Mouse (Mus musculus): Measurements from ENCODE around the gene Angptl6. TPM values are rescaled to one million over a fixed set of nuclear protein-coding genes. Genes with fewer than 3 reads are reported as not detected.

Gene Angptl6
- polyA plus RNA-seq, 1 experiment from 2014 or later, result 2.8 TPM

DNA sequence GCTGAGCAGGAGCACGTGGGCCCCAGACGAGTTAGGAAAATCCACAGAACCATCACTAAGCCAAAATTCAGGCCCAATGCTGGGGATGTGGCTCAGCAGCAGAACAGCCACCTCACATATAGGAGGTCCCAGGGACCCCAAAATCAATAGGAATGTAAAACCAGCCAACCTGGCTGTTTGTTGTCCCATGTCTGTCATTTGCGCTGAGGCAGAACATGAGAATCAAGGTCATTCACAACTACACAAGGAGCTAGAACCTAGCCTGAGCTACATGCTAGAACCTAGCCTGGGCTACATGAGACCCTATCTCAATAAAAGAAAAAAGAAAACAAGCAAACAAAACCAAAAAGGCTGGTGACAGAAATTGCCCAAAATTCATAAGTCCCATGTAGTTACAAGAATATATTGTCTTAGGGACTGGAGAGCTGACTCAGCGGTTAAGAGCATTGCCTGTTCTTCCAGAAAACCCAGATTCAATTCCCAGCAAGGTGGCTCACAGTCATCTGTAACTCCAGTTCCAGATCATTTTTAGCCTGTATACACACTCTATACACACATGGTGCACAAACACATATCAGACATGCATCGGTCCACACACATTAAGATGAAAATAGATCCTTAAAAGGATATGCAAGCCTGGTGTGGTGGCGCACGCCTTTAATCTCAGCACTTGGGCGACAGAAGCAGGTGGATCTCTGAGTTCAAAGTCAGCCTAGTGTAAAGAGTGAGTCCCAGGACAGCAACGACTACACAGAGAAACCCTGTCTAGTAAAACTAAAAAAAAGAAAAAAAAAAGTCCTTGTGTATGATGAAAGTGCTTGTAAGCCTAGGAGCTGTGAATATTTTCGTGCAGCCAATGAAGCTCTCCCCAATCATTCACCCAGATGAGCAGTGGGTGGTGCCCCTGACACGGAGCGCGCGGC is 2.1 kb downstream of the Angptl6 start:
- 36% methylated on average over 14 of the region's 14 CpGs for WGBS
- H3K9ac ChIP-seq, result peak overlapping the region; percentile 35; the same call in 1 of the 2 replicates
- H3K27ac ChIP-seq, result peak overlapping the region; percentile 51; the same call in 1 of the 2 replicates
- H3K27me3 ChIP-seq, result no peaks in the 10 kb centered on the region
- ATAC-seq (replicated peaks; ENCODE audit: low FRiP score), result peak; percentile 2; the same call in 1 of the 2 replicates
- no peaks in the 10 kb centered on the region for H3K36me3 ChIP-seq
- H3K4me2 ChIP-seq, result peak overlapping the region; percentile 78
- H3K4me1 ChIP-seq, result peaks cover 9% of the 10 kb centered on the region; the same call in 1 of the 2 replicates
- H3K9me3 ChIP-seq (replicated peaks), result no peaks in the 10 kb centered on the region
- peak overlapping the region; percentile 50 for H3K4me3 ChIP-seq (replicated peaks)

DNA sequence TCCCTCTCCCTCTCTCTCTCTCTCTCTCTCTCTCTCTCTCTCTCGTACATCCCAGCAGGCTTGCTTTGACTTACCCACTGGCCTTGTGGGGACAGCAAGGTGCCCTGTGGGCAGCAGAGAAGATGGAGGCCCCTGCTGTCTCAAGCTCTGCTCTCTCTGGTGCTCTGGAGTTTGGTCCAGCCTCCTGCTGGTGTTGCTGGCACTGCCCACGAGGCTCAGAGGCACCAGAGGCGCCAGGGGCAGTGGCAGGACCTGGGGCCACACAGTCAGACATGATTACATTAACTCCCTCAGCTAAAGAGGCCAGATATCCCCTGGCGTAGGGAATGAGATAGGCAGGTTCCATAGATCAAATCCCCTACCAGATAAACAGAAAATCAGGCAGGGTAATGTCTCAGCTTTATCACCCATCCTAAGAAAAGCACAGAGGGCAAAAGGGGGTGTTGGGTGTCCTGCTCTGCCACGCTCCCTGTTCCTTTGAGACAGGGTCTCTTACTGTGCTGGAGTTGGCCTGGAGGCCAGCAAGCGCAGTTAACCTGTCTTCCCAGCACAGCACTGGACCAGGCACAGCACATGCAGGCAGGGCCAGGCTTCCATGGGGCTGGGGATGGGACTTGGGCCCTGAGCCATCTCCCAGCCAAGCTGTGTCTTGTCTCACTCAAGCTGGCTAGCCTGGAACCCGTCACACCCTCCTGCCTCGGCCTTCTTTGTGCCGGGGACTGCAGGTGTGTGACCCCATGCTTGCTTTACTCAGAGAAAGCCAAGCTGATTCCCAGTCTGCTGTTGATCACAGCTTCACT is 3.0 kb downstream of the Angptl6 start:
- Histone ChIP-seq H3K4me1 (peaks cover 9% of the 10 kb centered on the region; the same call in 1 of the 2 replicates), H3K9ac (no peak overlapping the region), H3K4me2 (no peak overlapping the region), H3K36me3 (no peaks in the 10 kb centered on the region), H3K4me3 (replicated peaks) (no peak overlapping the region), H3K9me3 (replicated peaks) (no peaks in the 10 kb centered on the region), H3K27ac (no peak overlapping the region), H3K27me3 (no peaks in the 10 kb centered on the region)
- WGBS, result 67% methylated on average over 9 of the region's 9 CpGs
- no peak for ATAC-seq (replicated peaks; ENCODE audit: low FRiP score)

DNA sequence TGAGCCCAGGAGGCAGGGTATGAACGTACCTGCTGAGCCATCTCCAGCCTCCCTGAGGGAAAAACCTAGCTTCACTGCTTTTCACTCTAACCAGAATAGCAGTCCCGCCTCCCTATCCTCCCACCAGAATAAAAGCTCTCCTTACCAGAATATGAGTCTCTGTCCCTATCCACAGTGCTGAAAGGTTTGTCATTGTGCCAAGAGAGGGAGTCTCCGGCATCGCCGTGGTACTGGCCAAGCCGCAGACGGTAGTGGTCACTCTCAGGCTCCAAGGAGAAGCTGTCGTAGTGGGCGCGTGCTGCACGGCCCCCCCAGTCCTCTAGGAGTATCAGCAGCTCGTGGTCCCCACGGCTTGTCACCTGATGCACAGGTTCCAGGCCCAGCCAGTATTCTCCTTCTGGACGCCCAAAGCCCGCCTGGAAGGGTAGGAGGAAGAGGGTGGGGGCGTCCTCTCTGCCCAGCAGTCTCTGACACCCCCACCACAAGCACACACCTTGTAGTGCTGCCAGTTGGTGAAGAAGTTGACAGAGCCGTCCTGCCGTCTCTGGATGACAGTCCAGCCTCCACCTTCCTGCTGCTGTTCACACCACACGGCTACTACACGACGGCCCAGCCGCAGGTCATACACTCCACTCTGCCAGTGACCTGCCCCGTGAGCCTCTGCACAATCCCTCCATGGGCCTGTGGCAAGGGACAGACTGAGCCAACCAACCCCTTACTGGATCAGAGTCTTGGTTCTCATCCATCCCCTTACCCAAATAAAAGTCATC is 4.3 kb downstream of the Angptl6 start:
- Histone ChIP-seq H3K4me1 (peaks cover 9% of the 10 kb centered on the region; the same call in 1 of the 2 replicates), H3K27me3 (peaks cover 4% of the 10 kb centered on the region; the same call in 1 of the 2 replicates), H3K9ac (no peak overlapping the region), H3K4me3 (replicated peaks) (no peak overlapping the region), H3K36me3 (no peaks in the 10 kb centered on the region), H3K4me2 (no peak overlapping the region), H3K9me3 (replicated peaks) (no peaks in the 10 kb centered on the region), H3K27ac (no peak overlapping the region)
- no peak for ATAC-seq (replicated peaks; ENCODE audit: low FRiP score)
- WGBS, result 63% methylated on average over 23 of the region's 23 CpGs

DNA sequence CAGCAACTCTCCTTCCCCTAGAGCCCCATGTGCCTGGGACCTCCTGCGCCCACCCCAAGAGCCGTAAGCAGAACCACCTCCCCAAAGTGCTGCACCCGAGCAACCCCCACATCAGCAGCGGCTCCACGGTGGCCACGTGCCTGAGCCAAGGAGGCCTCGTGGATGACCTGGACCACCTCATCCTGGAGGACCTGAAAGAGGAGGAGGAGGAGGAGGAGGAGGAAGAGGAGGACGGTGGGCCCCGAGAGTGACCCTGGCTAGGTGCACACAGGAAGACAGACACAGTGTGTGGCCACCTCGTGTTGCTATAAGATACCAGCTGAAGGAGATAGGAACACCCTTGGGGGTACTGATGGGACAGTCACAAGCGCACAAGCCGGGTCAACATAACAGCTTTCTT is 6.0 kb downstream of the Angptl6 start:
- peaks cover 14% of the 10 kb centered on the region for H3K4me1 ChIP-seq
- H3K27ac ChIP-seq, result no peak overlapping the region
- peaks cover 21% of the 10 kb centered on the region for H3K27me3 ChIP-seq
- H3K4me2 ChIP-seq, result no peak overlapping the region
- no peak overlapping the region for H3K4me3 ChIP-seq (replicated peaks)
- no peak for ATAC-seq (replicated peaks; ENCODE audit: low FRiP score)
- no peak overlapping the region for H3K9ac ChIP-seq
- no peaks in the 10 kb centered on the region for H3K9me3 ChIP-seq (replicated peaks)
- WGBS, result 87% methylated on average over 12 of the region's 12 CpGs
- H3K36me3 ChIP-seq, result no peaks in the 10 kb centered on the region

DNA sequence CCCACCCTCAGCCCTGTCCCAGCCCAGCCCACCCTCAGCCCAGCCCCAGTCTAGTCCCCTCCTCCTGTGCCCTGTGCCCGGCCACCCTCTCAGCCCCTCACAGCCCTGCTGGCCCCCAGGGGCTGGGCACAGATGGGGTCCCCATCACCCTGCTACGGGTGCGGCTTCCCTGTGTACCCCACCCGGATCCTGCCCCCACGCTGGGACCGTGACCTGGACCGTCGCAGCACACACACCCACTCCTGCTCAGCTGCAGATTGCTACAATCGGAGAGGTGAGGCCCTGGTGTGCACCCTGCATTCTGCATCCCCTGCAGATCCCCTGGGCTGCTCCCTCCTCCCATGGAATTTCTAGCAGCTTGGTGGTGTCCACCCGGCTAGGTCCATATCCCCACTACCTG is 6.5 kb downstream of the Angptl6 start:
- WGBS, result 86% methylated on average over 10 of the region's 10 CpGs
- H3K27ac ChIP-seq, result no peak overlapping the region
- H3K4me2 ChIP-seq, result no peak overlapping the region

DNA sequence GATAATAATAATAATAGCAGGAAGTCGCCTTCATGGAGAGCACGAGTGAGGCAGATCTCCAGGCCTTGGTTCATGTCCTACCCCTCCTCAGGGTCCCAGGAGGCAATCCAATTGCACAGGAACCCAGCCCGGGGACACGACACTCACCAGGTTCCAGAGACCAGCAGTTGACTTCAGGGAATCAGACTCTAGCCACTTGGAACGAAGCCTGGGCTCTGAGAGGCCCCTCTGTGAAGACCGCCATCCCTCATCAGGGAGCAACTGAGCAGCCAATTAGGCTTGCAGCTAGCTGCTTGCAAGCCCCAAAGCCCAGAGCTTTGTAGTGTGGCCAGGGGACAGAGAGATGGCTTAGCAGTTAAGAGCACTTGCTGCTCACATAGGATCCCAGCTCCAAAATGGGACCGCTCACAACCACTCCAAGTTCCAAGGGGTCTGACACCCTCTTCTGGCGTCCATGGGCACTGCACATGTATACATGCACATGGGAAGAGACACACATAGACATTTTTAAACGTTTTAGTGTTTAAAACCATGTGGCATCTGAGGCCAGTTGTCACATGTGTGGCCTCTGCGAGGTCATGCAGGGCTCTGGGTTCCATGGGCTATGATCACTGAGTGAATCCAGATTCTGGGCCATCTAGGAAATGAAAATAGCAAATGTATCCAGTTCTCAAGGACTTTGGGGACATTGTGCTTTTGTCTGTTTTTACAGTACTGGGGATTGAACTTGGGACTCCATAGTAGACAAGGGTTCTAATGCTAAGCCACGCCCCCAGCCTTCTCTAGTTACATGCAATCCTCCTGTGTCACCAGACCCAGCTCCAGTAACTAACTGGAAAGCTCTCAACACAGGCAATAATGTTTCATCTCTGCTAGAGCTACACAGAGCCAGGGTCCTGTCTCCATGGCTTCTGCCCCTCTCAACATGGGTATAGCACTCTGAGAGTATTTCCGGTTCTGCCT is 9.0 kb downstream of the Angptl6 start:
- H3K4me3 ChIP-seq (replicated peaks), result no peak overlapping the region
- H3K36me3 ChIP-seq, result no peaks in the 10 kb centered on the region
- ATAC-seq (replicated peaks; ENCODE audit: low FRiP score), result no peak
- H3K4me1 ChIP-seq, result peaks cover 12% of the 10 kb centered on the region
- H3K9ac ChIP-seq, result no peak overlapping the region
- H3K9me3 ChIP-seq (replicated peaks), result no peaks in the 10 kb centered on the region
- H3K4me2 ChIP-seq, result no peak overlapping the region
- H3K27me3 ChIP-seq, result peaks cover 38% of the 10 kb centered on the region
- no peak overlapping the region for H3K27ac ChIP-seq
- WGBS, result 79% methylated on average over 12 of the region's 12 CpGs

More for the DNA sequence above, 6.5 kb downstream of the Angptl6 start:
- Histone ChIP-seq H3K27me3 (peaks cover 24% of the 10 kb centered on the region), H3K36me3 (no peaks in the 10 kb centered on the region), H3K9me3 (replicated peaks) (no peaks in the 10 kb centered on the region), H3K9ac (no peak overlapping the region), H3K4me1 (peaks cover 16% of the 10 kb centered on the region), H3K4me3 (replicated peaks) (no peak overlapping the region)
- ATAC-seq (replicated peaks; ENCODE audit: low FRiP score), result no peak

DNA sequence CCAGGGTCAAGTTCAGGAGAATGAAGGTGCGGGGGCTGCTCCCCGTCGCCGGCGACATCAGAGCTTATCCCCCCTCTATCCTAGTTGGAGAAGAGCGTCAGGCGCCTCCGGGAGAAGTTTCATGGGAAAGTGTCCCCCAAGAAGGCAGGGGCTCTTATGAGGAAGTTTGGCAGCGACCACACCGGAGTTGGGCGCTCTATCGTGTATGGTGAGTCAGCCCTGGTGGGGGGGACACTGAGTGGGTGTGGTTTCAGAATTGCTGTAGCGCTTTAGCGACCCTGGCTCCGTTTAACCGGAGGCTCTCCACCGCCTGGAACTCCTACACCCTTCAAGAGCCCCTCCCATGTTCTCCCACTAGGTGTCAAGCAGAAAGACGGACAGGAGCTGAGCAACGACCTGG is 10.3 kb downstream of the Angptl6 start:
- ATAC-seq (replicated peaks; ENCODE audit: low FRiP score), result peak; percentile 30; the same call in 1 of the 2 replicates
- 3% methylated on average over 19 of the region's 19 CpGs for WGBS

DNA sequence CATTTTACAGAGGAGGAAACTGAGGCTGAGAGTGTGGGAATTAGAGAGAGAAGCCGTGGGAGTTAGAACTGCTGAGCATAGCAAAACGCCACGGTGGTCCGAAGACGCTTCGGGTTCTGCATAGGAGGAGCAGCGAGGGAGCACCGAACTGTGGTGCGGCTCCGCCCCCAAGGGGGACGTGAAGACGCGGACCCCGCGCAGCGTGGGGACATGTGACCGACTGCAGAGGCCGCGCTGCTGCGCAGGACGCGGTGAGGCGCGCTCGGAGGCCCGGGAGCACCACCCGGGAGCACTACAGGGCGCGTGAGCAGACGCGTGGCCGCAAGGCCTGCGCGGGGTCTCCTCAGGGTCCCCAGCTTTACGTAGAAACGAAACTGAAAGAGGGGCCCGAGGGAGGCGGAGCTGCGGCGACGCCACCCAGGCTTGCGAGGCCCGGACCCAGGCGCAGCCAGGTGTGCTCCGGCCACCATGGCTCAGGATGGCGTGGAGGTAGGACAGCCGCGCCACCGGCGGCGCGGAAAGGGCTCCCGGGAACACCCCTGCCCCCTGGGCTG is 11.0 kb downstream of the Angptl6 start, which contains the start of gene A230050P20Rik:
Gene A230050P20Rik, plus strand, starts transcription at position 195 of the 554 bp plus-strand sequence.
- ATAC-seq (replicated peaks; ENCODE audit: low FRiP score), result peak; percentile 55
- Histone ChIP-seq H3K4me1 (peaks cover 12% of the 10 kb centered on the region), H3K27ac (no peak within 1 kb of the TSS), H3K36me3 (no peaks in the 10 kb centered on the region), H3K4me2 (peak within 1 kb of the TSS; percentile 84), H3K4me3 (replicated peaks) (peak within 1 kb of the TSS; percentile 62), H3K27me3 (peaks cover 38% of the 10 kb centered on the region), H3K9me3 (replicated peaks) (no peaks in the 10 kb centered on the region), H3K9ac (peak within 1 kb of the TSS; percentile 53)
- WGBS, result 7% methylated on average over 53 of the region's 53 CpGs

More for the DNA sequence above, 10.3 kb downstream of the Angptl6 start:
- no peak overlapping the region for H3K27ac ChIP-seq
- H3K9me3 ChIP-seq (replicated peaks), result no peaks in the 10 kb centered on the region
- peak overlapping the region; percentile 84 for H3K4me2 ChIP-seq
- peaks cover 38% of the 10 kb centered on the region for H3K27me3 ChIP-seq
- no peaks in the 10 kb centered on the region for H3K36me3 ChIP-seq
- peak overlapping the region; percentile 53 for H3K9ac ChIP-seq
- H3K4me1 ChIP-seq, result peaks cover 12% of the 10 kb centered on the region
- H3K4me3 ChIP-seq (replicated peaks), result peak overlapping the region; percentile 62

DNA sequence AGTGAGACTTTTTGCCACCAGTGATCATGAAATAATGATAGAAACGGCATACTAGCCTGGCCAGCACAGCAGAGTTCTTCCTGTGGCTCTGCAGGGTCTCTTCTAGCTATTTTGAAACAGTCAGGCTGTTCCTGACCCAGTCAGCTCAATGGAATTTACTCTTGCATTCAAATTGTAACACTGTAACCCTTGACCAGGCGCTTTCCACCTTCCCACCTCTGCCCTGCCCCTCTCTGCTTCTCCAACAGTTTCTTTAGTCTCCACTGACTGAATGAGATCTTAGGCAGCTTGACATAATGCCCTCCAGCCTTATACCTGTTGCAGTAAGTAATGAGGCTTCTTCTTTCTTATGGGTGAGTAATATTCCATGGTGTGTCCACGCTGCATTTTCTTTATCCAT is 12.6 kb downstream of the Angptl6 start:
- H3K27me3 ChIP-seq, result peaks cover 38% of the 10 kb centered on the region
- no peaks in the 10 kb centered on the region for H3K9me3 ChIP-seq (replicated peaks)
- H3K4me1 ChIP-seq, result peaks cover 12% of the 10 kb centered on the region
- no peak overlapping the region for H3K27ac ChIP-seq
- no peak overlapping the region for H3K4me3 ChIP-seq (replicated peaks)
- ATAC-seq (replicated peaks; ENCODE audit: low FRiP score), result no peak
- no peaks in the 10 kb centered on the region for H3K36me3 ChIP-seq
- H3K9ac ChIP-seq, result no peak overlapping the region
- WGBS, result 56% methylated on average over 3 of the region's 3 CpGs
- no peak overlapping the region for H3K4me2 ChIP-seq

DNA sequence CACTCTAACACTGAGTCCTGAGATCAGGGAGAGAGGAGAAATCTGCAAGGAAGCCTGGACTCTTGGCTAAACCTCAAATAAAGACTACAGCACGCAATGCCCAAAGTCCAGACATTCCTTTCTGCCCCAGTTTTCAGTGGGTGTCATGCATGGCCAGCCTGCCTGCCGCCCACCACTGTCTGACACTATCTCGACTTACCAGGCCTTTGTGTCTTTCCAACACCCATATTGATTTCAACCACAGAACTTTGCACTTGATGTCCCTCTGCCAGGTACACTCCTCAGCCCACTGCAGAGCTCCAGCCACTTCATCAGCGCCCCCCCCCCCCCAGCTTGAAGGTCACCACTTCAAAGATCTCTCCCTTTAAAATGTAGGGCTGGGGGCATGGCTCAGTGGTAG is 17.3 kb downstream of the Angptl6 start:
- no peak for ATAC-seq (replicated peaks; ENCODE audit: low FRiP score)

More for the DNA sequence above, 17.3 kb downstream of the Angptl6 start:
- Histone ChIP-seq H3K9me3 (replicated peaks) (no peaks in the 10 kb centered on the region), H3K27ac (no peak overlapping the region), H3K9ac (no peak overlapping the region), H3K27me3 (peaks cover 7% of the 10 kb centered on the region), H3K4me2 (no peak overlapping the region), H3K4me3 (replicated peaks) (no peak overlapping the region), H3K4me1 (no peaks in the 10 kb centered on the region), H3K36me3 (no peaks in the 10 kb centered on the region)
- 43% methylated on average over 4 of the region's 4 CpGs for WGBS

Measured in kidney, embryonic 15.5 days (tissue).